Mouse (Mus musculus) stomach, embryonic 16.5 days (tissue): ENCODE measurements around the gene Tnrc18. TPM values are rescaled to one million over a fixed set of nuclear protein-coding genes. Genes with fewer than 3 reads are reported as not detected.

Experiments used
- ATAC-seq: fragments of 200-750 bp; cut with Nextera tagmentation; 2 replicates; pipeline ENCODE4 v1.8.0; 2017; ENCODE audit warnings: moderate number of reproducible peaks, moderate TSS enrichment; ENCODE audit not compliant: insufficient read depth, low FRiP score
- H3K27ac ChIP-seq: fragments of 300-500 bp; sonication (generic); 2 replicates; pipeline ENCODE4 v1.5.1; 2014; ENCODE audit warnings: low read length
- H3K27me3 ChIP-seq: fragments of 300-500 bp; sonication (generic); 2 replicates; pipeline ENCODE4 v1.6.1; 2014; ENCODE audit warnings: low read length, control low read depth, mixed read lengths; ENCODE audit not compliant: control insufficient read depth, insufficient read depth
- H3K36me3 ChIP-seq: fragments of 300-500 bp; sonication (generic); 2 replicates; pipeline ENCODE4 v1.6.1; 2014; ENCODE audit warnings: low read length; ENCODE audit not compliant: control insufficient read depth, insufficient read depth
- H3K4me1 ChIP-seq: fragments of 300-500 bp; sonication (generic); 2 replicates; pipeline ENCODE4 v1.6.1; 2014; ENCODE audit warnings: low read length, control low read depth, mixed read lengths; ENCODE audit not compliant: control insufficient read depth, insufficient read depth
- H3K4me2 ChIP-seq: fragments of 300-500 bp; sonication (generic); 2 replicates; pipeline ENCODE4 v1.6.1; 2014; ENCODE audit warnings: low read depth, low read length, mixed read lengths
- H3K4me3 ChIP-seq: fragments of 300-500 bp; sonication (generic); replicated peaks from 2 replicates; pipeline ENCODE4 v1.5.1; 2014; ENCODE audit warnings: mild to moderate bottlenecking, low read length
- H3K9ac ChIP-seq: fragments of 300-500 bp; sonication (generic); 2 replicates; pipeline ENCODE4 v1.6.1; 2014; ENCODE audit warnings: low read length
- H3K9me3 ChIP-seq: fragments of 300-500 bp; sonication (generic); replicated peaks from 2 replicates; pipeline ENCODE4 v1.6.1; 2016; ENCODE audit warnings: low read length, control low read depth; ENCODE audit not compliant: control insufficient read depth
- WGBS: fragments of 180-500 bp; shearing (Covaris S2); extraction: QIAGEN DNeasy Blood & Tissue Kit; methylation state at CpG from one replicate; pipeline ENCODE4 v1.1.7; 2014; 5-methylcytosine and 5-hydroxymethylcytosine counted together
- polyA plus RNA-seq: library from polyadenylated mRNA; unstranded; fragments of >200 nt; fragmentation: Nextera tagmentation; extraction: Ambion mirVana; gene quantifications from 2 replicates; pipeline ENCODE4 v1.2.1, GENCODE M21; 2015

Tnrc18 gene
- polyA plus RNA-seq, 1 experiment from 2014 or later: 16.9 TPM

GRCm38 (mm10) chr5:142778135-142778534, 39.3 kb downstream of the Tnrc18 start:
- no peak for ATAC-seq
- Histone ChIP-seq H3K27me3 (no peaks in the 10 kb centered on the region), H3K27ac (no peak overlapping the region), H3K9me3 (no peaks in the 10 kb centered on the region), H3K4me2 (no peak overlapping the region), H3K4me3 (no peak overlapping the region), H3K9ac (no peak overlapping the region), H3K4me1 (peaks cover 22% of the 10 kb centered on the region), H3K36me3 (peaks cover 14% of the 10 kb centered on the region)
- WGBS: 74% methylated on average over 8 of the region's 8 CpGs

- peaks cover 8% of the 10 kb centered on the region for H3K4me1 ChIP-seq
- peaks cover 31% of the 10 kb centered on the region for H3K36me3 ChIP-seq
- H3K4me3 ChIP-seq: no peak overlapping the region
- H3K27me3 ChIP-seq: no peaks in the 10 kb centered on the region
- ATAC-seq: no peak
- no peak overlapping the region for H3K9ac ChIP-seq
- 86% methylated on average over 13 of the region's 13 CpGs for WGBS
- H3K9me3 ChIP-seq: no peaks in the 10 kb centered on the region
- no peak overlapping the region for H3K4me2 ChIP-seq
- no peak overlapping the region for H3K27ac ChIP-seq
Observed at GRCm38 (mm10) chr5:142776080-142776479, 41.4 kb downstream of the Tnrc18 start.

- Histone ChIP-seq H3K9me3 (no peaks in the 10 kb centered on the region), H3K27ac (no peak overlapping the region), H3K4me1 (0 out of 2 replicates have a peak, but pooled peaks cover 2% of the 10 kb centered on the region), H3K9ac (no peak overlapping the region), H3K4me2 (no peak overlapping the region), H3K4me3 (no peak overlapping the region), H3K27me3 (no peaks in the 10 kb centered on the region), H3K36me3 (peaks cover 31% of the 10 kb centered on the region)
- ATAC-seq: no peak
- WGBS: 83% methylated on average over 5 of the region's 5 CpGs
Observed at GRCm38 (mm10) chr5:142774771-142775170, 42.7 kb downstream of the Tnrc18 start.

GRCm38 (mm10) chr5:142771964-142772363, 45.5 kb downstream of the Tnrc18 start:
- Histone ChIP-seq H3K36me3 (peaks cover 31% of the 10 kb centered on the region), H3K9ac (peak overlapping the region; percentile 21; the same call in 1 of the 2 replicates), H3K4me3 (no peak overlapping the region), H3K27me3 (no peaks in the 10 kb centered on the region), H3K4me1 (peaks cover 10% of the 10 kb centered on the region; the same call in 1 of the 2 replicates), H3K9me3 (no peaks in the 10 kb centered on the region), H3K27ac (no peak overlapping the region), H3K4me2 (no peak overlapping the region)
- ATAC-seq: no peak
- WGBS: 85% methylated on average over 15 of the region's 15 CpGs

- H3K27me3 ChIP-seq: no peaks in the 10 kb centered on the region
- H3K4me2 ChIP-seq: no peak overlapping the region
- H3K36me3 ChIP-seq: peaks cover 29% of the 10 kb centered on the region
- 82% methylated on average over 4 of the region's 4 CpGs for WGBS
- H3K9ac ChIP-seq: peak overlapping the region; percentile 35; the same call in 1 of the 2 replicates
- H3K27ac ChIP-seq: no peak overlapping the region
- no peak overlapping the region for H3K4me3 ChIP-seq
- H3K9me3 ChIP-seq: no peaks in the 10 kb centered on the region
- no peak for ATAC-seq
- peaks cover 10% of the 10 kb centered on the region; the same call in 1 of the 2 replicates for H3K4me1 ChIP-seq
Observed at GRCm38 (mm10) chr5:142771034-142771433, 46.4 kb downstream of the Tnrc18 start.

GRCm38 (mm10) chr5:142769641-142770040, 47.8 kb downstream of the Tnrc18 start:
- peak overlapping the region; percentile 24; the same call in 1 of the 2 replicates for H3K27ac ChIP-seq
- H3K9me3 ChIP-seq: no peaks in the 10 kb centered on the region
- no peak overlapping the region for H3K4me3 ChIP-seq
- peaks cover 25% of the 10 kb centered on the region for H3K36me3 ChIP-seq
- no peak for ATAC-seq
- no peak overlapping the region for H3K9ac ChIP-seq
- peaks cover 10% of the 10 kb centered on the region; the same call in 1 of the 2 replicates for H3K4me1 ChIP-seq
- no peak overlapping the region for H3K4me2 ChIP-seq
- no peaks in the 10 kb centered on the region for H3K27me3 ChIP-seq
- WGBS: 53% methylated on average over 5 of the region's 5 CpGs

- Histone ChIP-seq H3K36me3 (peaks cover 34% of the 10 kb centered on the region), H3K27me3 (no peaks in the 10 kb centered on the region), H3K9me3 (no peaks in the 10 kb centered on the region), H3K4me1 (peaks cover 10% of the 10 kb centered on the region; the same call in 1 of the 2 replicates), H3K27ac (peak overlapping the region; percentile 73), H3K9ac (no peak overlapping the region), H3K4me3 (no peak overlapping the region), H3K4me2 (no peak overlapping the region)
- ATAC-seq: no peak
- WGBS: 41% methylated on average over 10 of the region's 10 CpGs
Observed at GRCm38 (mm10) chr5:142768352-142769267, 48.9 kb downstream of the Tnrc18 start.

GRCm38 (mm10) chr5:142767937-142768336, 49.5 kb downstream of the Tnrc18 start:
- 13% methylated on average over 7 of the region's 7 CpGs for WGBS
- Histone ChIP-seq H3K9me3 (no peaks in the 10 kb centered on the region), H3K9ac (no peak overlapping the region), H3K4me3 (no peak overlapping the region), H3K4me2 (no peak overlapping the region), H3K27ac (no peak overlapping the region), H3K4me1 (peaks cover 10% of the 10 kb centered on the region; the same call in 1 of the 2 replicates), H3K27me3 (no peaks in the 10 kb centered on the region), H3K36me3 (peaks cover 35% of the 10 kb centered on the region)
- ATAC-seq: peak; percentile 28; the same call in 1 of the 2 replicates

- Histone ChIP-seq H3K4me3 (no peak overlapping the region), H3K4me2 (no peak overlapping the region), H3K27me3 (no peaks in the 10 kb centered on the region), H3K4me1 (peaks cover 10% of the 10 kb centered on the region; the same call in 1 of the 2 replicates), H3K27ac (no peak overlapping the region), H3K9ac (no peak overlapping the region), H3K36me3 (peaks cover 35% of the 10 kb centered on the region; the same call in 1 of the 2 replicates), H3K9me3 (no peaks in the 10 kb centered on the region)
- WGBS: 83% methylated on average over 3 of the region's 3 CpGs
- ATAC-seq: no peak
Observed at GRCm38 (mm10) chr5:142766708-142767107, 50.8 kb downstream of the Tnrc18 start.
